Mouse (Mus musculus): ENCODE measurements around the gene Ltn1. TPM values are rescaled to one million over a fixed set of nuclear protein-coding genes. Genes with fewer than 3 reads are reported as not detected.

Ltn1 gene
- polyA plus RNA-seq, 1 experiment from 2014 or later = 26.2 TPM

- Histone ChIP-seq H3K4me2 (no peak overlapping the region), H3K4me3 (no peak overlapping the region), H3K27ac (no peak overlapping the region), H3K36me3 (peaks cover 79% of the 10 kb centered on the region), H3K27me3 (no peaks in the 10 kb centered on the region), H3K4me1 (no peaks in the 10 kb centered on the region), H3K9me3 (no peaks in the 10 kb centered on the region), H3K9ac (no peak overlapping the region)
- ATAC-seq (ENCODE audit: insufficient number of reproducible peaks, low FRiP score, low TSS enrichment, low read depth) = no peak
- 72% methylated on average over 2 of the region's 2 CpGs for WGBS
These were observed 48.0 kb downstream of the Ltn1 start for GRCm38 (mm10) chr16:87384366-87384765.

GRCm38 (mm10) chr16:87382996-87383395 is 49.4 kb downstream of the Ltn1 start:
- ATAC-seq (ENCODE audit: insufficient number of reproducible peaks, low FRiP score, low TSS enrichment, low read depth) = no peak
- Histone ChIP-seq H3K9me3 (no peaks in the 10 kb centered on the region), H3K9ac (no peak overlapping the region), H3K4me3 (no peak overlapping the region), H3K27ac (no peak overlapping the region), H3K4me1 (no peaks in the 10 kb centered on the region), H3K4me2 (no peak overlapping the region), H3K36me3 (peaks cover 77% of the 10 kb centered on the region), H3K27me3 (no peaks in the 10 kb centered on the region)
- 84% methylated on average over 2 of the region's 2 CpGs for WGBS

DNA sequence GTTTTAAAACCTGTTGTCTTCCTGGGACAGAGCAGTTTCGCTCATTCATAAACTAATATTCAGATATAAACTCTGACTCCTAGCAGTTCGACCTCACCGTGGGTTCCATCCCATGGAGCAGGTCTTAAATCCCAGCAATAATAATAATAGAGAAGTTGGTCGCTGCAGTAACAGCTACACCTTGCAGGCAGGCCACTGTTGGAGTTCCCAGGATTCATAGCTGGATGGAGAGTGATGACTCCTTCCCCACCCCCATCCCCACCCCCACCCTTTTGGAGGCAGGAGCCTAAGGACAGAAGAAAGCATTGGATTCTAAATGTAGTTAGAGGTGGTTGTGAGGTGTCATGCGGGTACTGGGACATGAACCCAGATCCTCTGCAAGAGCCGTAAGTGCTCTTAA is 66.0 kb downstream of the Ltn1 start:
- no peak for ATAC-seq (ENCODE audit: insufficient number of reproducible peaks, low FRiP score, low TSS enrichment, low read depth)
- H3K36me3 ChIP-seq = peaks cover 45% of the 10 kb centered on the region
- no peaks in the 10 kb centered on the region for H3K27me3 ChIP-seq
- no peak overlapping the region for H3K27ac ChIP-seq
- no peaks in the 10 kb centered on the region for H3K4me1 ChIP-seq
- 89% methylated on average over 6 of the region's 6 CpGs for WGBS
- no peaks in the 10 kb centered on the region for H3K9me3 ChIP-seq
- H3K4me3 ChIP-seq = no peak overlapping the region
- no peak overlapping the region for H3K9ac ChIP-seq
- H3K4me2 ChIP-seq = no peak overlapping the region

- Histone ChIP-seq H3K27me3 (no peaks in the 10 kb centered on the region), H3K36me3 (peaks cover 45% of the 10 kb centered on the region), H3K4me1 (no peaks in the 10 kb centered on the region), H3K27ac (no peak overlapping the region), H3K4me3 (no peak overlapping the region), H3K4me2 (no peak overlapping the region), H3K9ac (no peak overlapping the region), H3K9me3 (no peaks in the 10 kb centered on the region)
- ATAC-seq (ENCODE audit: insufficient number of reproducible peaks, low FRiP score, low TSS enrichment, low read depth) = no peak
- 53% methylated on average over 10 of the region's 10 CpGs for WGBS
These were observed 66.4 kb downstream of the Ltn1 start for GRCm38 (mm10) chr16:87366035-87366434.

- no peak for ATAC-seq (ENCODE audit: insufficient number of reproducible peaks, low FRiP score, low TSS enrichment, low read depth)
- Histone ChIP-seq H3K36me3 (peaks cover 52% of the 10 kb centered on the region), H3K9ac (no peak overlapping the region), H3K4me1 (no peaks in the 10 kb centered on the region), H3K27me3 (no peaks in the 10 kb centered on the region), H3K4me2 (no peak overlapping the region), H3K4me3 (no peak overlapping the region), H3K27ac (no peak overlapping the region), H3K9me3 (no peaks in the 10 kb centered on the region)
- 83% methylated on average over 4 of the region's 4 CpGs for WGBS
These were observed 68.2 kb downstream of the Ltn1 start for GRCm38 (mm10) chr16:87364231-87364630.

GRCm38 (mm10) chr16:87360096-87360495 is 72.3 kb downstream of the Ltn1 start:
- no peaks in the 10 kb centered on the region for H3K9me3 ChIP-seq
- H3K4me1 ChIP-seq = no peaks in the 10 kb centered on the region
- no peak overlapping the region for H3K4me3 ChIP-seq
- H3K9ac ChIP-seq = no peak overlapping the region
- WGBS = 85% methylated on average over 6 of the region's 6 CpGs
- no peak overlapping the region for H3K27ac ChIP-seq
- no peaks in the 10 kb centered on the region for H3K27me3 ChIP-seq
- no peak overlapping the region for H3K4me2 ChIP-seq
- ATAC-seq (ENCODE audit: insufficient number of reproducible peaks, low FRiP score, low TSS enrichment, low read depth) = no peak
- H3K36me3 ChIP-seq = peaks cover 66% of the 10 kb centered on the region

DNA sequence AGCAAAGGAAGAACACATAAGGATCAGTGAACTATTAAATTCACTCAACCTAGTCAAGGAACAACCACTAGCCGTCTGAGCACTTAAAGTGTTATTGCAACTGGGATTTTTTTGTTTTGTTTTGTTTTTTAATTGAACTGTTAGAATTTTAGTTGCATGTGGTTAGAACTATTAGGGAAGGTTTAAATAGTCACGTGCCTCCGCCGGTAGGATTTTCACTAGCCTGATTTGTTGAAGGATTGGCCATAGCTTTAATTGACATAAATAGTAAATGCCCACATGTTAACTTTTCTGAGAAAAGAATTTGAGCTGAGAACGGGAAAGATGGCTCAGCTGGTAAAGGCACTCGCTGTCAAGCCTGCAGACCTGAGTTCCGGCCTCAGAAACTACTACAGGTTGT is 77.7 kb downstream of the Ltn1 start:
- 72% methylated on average over 7 of the region's 7 CpGs for WGBS
- no peak overlapping the region for H3K9ac ChIP-seq

DNA sequence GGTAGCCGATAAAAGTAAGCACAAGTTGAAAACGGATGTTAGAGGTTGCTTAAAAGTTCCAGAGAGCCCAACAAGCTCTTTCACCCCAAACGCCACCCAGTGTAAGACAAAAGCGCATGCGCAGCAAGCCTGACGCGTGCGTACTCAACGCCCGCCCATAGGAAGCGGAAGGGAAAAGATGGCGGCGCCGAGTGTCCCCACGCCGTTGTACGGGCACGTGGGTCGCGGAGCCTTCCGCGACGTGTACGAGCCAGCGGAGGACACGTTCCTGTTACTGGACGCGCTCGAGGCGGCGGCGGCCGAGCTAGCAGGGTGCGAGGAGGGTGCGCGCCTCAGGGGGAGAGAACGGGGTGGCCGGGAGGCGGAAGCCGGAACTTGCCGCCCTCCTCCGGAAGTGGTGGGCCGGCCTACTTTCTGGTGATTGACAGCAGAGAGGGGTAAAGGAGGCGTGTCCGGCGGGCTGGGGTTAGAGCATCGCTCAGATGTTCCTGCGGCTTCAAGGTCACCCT is 78.3 kb downstream of the Ltn1 start, which contains the start of gene N6amt1:
TSS of gene N6amt1 (plus strand) at position 111 of the 509 bp plus-strand sequence.
- under 1% methylated on average over 48 of the region's 48 CpGs for WGBS
- Histone ChIP-seq H3K27me3 (no peaks in the 10 kb centered on the region), H3K4me3 (peak within 1 kb of the TSS; percentile 89), H3K36me3 (peaks cover 26% of the 10 kb centered on the region), H3K27ac (peak within 1 kb of the TSS; percentile 97), H3K9ac (peak within 1 kb of the TSS; percentile 61), H3K9me3 (no peaks in the 10 kb centered on the region), H3K4me1 (peaks cover 3% of the 10 kb centered on the region; the same call in 1 of the 2 replicates), H3K4me2 (peak within 1 kb of the TSS; percentile 50)
- peak; percentile 93 for ATAC-seq (ENCODE audit: insufficient number of reproducible peaks, low FRiP score, low TSS enrichment, low read depth)

More for the DNA sequence above, 77.7 kb downstream of the Ltn1 start:
- Histone ChIP-seq H3K4me3 (peak overlapping the region; percentile 89), H3K9me3 (no peaks in the 10 kb centered on the region), H3K27ac (no peak overlapping the region), H3K4me1 (peaks cover 3% of the 10 kb centered on the region; the same call in 1 of the 2 replicates), H3K4me2 (peak overlapping the region; percentile 50), H3K36me3 (peaks cover 32% of the 10 kb centered on the region), H3K27me3 (no peaks in the 10 kb centered on the region)
- ATAC-seq (ENCODE audit: insufficient number of reproducible peaks, low FRiP score, low TSS enrichment, low read depth) = no peak

DNA sequence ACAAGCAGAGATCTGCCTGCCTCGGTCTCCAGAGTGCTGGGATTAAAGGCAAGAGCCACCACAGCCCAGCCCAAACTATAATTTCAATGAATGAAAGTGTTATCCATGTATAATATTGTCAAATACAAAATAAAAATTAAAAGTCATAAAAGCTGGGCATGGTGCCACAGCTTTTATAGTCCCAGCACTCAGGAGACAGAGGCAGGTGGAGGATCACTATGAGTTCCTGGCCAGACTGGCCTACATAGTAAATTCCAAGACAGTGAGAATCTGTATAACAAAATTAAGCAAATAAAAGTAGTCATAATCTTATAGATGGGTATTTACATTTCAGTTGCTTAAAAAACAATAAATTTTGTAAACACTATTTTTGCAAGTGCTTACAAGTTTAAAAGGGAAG is 78.8 kb downstream of the Ltn1 start:
- no peaks in the 10 kb centered on the region for H3K27me3 ChIP-seq
- no peaks in the 10 kb centered on the region for H3K9me3 ChIP-seq
- H3K9ac ChIP-seq = no peak overlapping the region
- no peak for ATAC-seq (ENCODE audit: insufficient number of reproducible peaks, low FRiP score, low TSS enrichment, low read depth)
- H3K27ac ChIP-seq = no peak overlapping the region
- H3K4me1 ChIP-seq = peaks cover 3% of the 10 kb centered on the region; the same call in 1 of the 2 replicates
- WGBS = 94% methylated on average over 1 of the region's 1 CpGs
- H3K4me2 ChIP-seq = peak overlapping the region; percentile 50
- H3K36me3 ChIP-seq = peaks cover 21% of the 10 kb centered on the region
- H3K4me3 ChIP-seq = peak overlapping the region; percentile 89

- Histone ChIP-seq H3K4me3 (no peak overlapping the region), H3K9me3 (no peaks in the 10 kb centered on the region), H3K36me3 (peaks cover 4% of the 10 kb centered on the region; the same call in 1 of the 2 replicates), H3K27me3 (no peaks in the 10 kb centered on the region), H3K9ac (no peak overlapping the region), H3K27ac (no peak overlapping the region), H3K4me2 (no peak overlapping the region), H3K4me1 (peaks cover 3% of the 10 kb centered on the region; the same call in 1 of the 2 replicates)
- ATAC-seq (ENCODE audit: insufficient number of reproducible peaks, low FRiP score, low TSS enrichment, low read depth) = no peak
- WGBS = 77% methylated on average over 5 of the region's 5 CpGs
These were observed 80.9 kb downstream of the Ltn1 start for GRCm38 (mm10) chr16:87351386-87352105.

DNA sequence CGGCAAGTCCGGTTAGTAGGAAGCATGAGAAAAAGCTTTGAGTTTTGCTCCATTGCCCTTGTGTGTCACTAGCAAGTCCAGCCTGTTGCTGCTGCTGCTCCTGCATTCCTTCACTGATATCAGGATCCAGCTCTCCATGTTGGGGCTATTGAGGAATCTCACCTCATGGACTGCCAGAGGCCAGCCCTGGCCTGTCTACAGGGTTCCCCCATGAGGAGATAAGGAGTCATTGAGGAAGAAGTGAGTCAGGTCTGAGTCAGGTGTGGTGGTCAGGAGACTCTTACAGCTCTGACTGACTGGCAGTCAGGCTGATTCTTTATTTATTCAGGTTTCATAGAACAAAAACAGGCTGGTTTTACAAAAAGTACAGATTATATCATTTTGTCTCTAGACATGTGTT is 84.3 kb downstream of the Ltn1 start:
- Histone ChIP-seq H3K4me3 (no peak overlapping the region), H3K4me1 (0 out of 2 replicates have a peak, but pooled peaks cover 3% of the 10 kb centered on the region), H3K27me3 (no peaks in the 10 kb centered on the region), H3K9ac (no peak overlapping the region), H3K27ac (no peak overlapping the region), H3K36me3 (no peaks in the 10 kb centered on the region), H3K9me3 (no peaks in the 10 kb centered on the region), H3K4me2 (no peak overlapping the region)
- WGBS = 94% methylated on average over 2 of the region's 2 CpGs
- ATAC-seq (ENCODE audit: insufficient number of reproducible peaks, low FRiP score, low TSS enrichment, low read depth) = no peak

DNA sequence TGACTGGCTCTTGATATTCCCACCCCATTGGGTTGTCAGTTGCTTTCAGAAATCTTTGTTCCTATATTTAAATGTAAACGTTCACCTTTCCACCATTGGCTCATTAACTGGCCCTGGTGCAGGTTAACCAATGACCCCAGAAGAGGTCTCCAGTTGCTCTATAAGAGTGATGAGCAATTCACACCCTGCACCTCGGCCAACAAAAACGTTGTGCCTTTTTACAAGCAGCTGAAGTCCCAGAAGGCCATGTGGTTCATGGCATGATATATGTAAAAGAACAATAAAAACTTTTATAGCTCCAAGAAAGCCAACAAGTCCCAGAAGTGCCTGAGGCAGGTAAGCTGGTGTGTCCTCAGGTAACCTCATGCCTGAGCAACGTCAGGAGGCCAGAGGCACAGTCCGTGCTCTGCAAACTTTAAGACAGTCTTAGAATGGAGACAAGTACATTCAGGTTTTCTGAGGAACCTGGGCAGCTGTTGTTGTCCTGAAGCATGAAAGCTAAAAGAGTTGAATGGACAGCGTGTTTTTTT is 91.3 kb downstream of the Ltn1 start:
- WGBS = 32% methylated on average over 6 of the region's 6 CpGs

More for the DNA sequence above, 91.3 kb downstream of the Ltn1 start:
- Histone ChIP-seq H3K36me3 (no peaks in the 10 kb centered on the region), H3K27me3 (no peaks in the 10 kb centered on the region), H3K9me3 (no peaks in the 10 kb centered on the region), H3K27ac (0 out of 2 replicates have a peak overlapping the region, but pooled peaks have one; percentile 17), H3K4me3 (no peak overlapping the region), H3K4me2 (no peak overlapping the region), H3K4me1 (peaks cover 13% of the 10 kb centered on the region), H3K9ac (no peak overlapping the region)
- peak; percentile 77 for ATAC-seq (ENCODE audit: insufficient number of reproducible peaks, low FRiP score, low TSS enrichment, low read depth)
